Mouse (Mus musculus) layer of hippocampus, adult 18-20 months (tissue): ENCODE measurements around the gene Fam20a. TPM values are rescaled to one million over a fixed set of nuclear protein-coding genes. Genes with fewer than 3 reads are reported as not detected.
"Not testable (repeated sequence)": the region's sequence is repeated elsewhere in the genome, so short reads cannot be mapped to it uniquely, and the experiment has no call there.

Experiments used
- DNase-seq, 2 experiments: peaks; one replicate each; pipeline ENCODE4 v3.0.0; 2022; ENCODE audit warnings: low spot score in 2 of 2
- total RNA-seq, 2 experiments: library from RNA; stranded (reverse); gene quantifications; 2 replicates each; pipeline ENCODE4 v1.2.3; 2021

The Fam20a gene
- total RNA-seq, 2 experiments from 2014 or later: 14.9 to 16.4 TPM

DNA sequence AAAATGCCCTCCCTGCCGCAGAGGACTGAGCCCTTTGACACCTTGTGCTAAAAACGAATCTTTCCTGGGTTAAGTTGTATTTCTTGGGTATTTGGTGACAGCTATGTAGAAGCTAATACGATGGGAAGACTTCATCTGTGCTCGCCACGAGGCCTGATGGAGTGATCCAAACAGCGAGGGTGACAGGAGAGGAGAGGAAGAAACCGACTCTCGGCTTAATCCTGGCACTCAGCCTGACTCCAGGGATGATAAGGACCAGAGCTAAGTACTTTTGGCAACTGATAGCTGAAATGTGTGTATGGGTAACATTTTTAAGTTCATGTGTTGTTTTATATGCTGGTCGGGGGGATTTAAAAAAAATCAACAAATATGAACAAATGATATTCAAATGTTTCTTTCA is 41.1 kb downstream of the Fam20a start:
- no peak for DNase-seq

- DNase-seq: no peak
Observed at GRCm38 (mm10) chr11:109678291-109678690, 43.8 kb downstream of the Fam20a start.

- DNase-seq: no peak
Observed at GRCm38 (mm10) chr11:109676621-109677373, 45.3 kb downstream of the Fam20a start.

GRCm38 (mm10) chr11:109675771-109676170 is 46.3 kb downstream of the Fam20a start:
- DNase-seq: no peak

GRCm38 (mm10) chr11:109675208-109675607 is 46.9 kb downstream of the Fam20a start:
- DNase-seq: no peak

GRCm38 (mm10) chr11:109674542-109674941 is 47.5 kb downstream of the Fam20a start:
- no peak for DNase-seq

DNA sequence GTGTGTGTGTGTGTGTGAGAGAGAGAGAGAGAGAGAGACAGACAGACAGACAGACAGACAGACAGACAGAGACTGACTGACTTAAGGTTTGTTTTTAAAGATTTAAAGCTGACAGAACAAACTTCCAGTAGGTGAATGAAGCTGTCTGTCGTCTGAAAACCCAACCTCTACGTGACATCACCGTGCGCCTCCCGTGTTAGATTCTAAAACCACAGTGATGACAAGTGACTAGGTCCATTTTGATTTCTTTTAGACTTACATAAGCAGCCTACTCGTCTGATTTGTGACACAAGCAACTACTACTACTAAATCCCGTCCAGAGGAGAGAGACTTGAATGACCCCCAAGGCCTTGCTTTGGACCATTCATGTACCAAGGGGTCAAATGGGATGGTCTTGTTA is 48.3 kb downstream of the Fam20a start:
- no peak for DNase-seq

DNA sequence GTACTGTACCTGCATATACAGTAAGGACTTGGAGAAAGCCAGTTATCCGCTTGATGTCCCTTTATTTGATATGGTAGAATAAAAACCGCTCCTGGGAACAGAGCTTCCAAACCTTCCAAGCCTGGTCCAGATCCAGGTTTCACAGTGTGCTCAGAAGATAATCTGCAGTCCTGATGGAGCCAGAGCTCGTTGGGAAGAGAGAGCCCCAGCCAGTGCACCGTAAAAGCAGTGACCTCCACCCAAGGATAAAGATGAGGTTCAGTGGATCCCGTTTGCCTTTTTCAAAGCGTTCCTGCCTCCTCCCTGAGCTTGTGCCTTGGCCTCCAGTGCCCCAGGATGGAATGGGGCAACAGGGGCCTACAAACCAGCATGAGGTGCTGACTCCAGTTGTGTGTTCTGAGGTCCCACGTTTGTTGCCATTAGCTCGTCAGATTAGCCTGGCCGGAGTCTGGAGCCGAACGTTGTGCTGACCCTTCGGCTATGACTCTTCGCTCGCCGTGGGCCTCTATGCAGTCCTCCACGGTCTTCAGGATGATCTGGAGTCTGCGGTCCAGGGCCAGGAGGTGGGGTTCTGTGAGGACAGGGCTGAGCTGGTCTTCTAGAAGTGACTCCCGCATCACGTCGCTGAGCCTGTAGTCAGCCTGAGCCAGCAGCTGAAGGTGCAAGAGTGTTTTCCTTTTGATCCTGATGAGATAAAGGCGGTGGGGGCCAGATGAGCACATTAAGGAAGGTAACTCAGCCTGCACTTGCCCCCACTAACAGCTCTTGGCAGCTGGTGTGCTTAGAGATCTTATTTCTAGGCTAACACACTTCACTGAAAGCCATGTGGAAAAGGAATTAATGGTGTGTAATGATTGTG is 49.0 kb downstream of the Fam20a start:
- no peak for DNase-seq

- no peak for DNase-seq
Observed at GRCm38 (mm10) chr11:109672396-109672795, 49.7 kb downstream of the Fam20a start.

DNA sequence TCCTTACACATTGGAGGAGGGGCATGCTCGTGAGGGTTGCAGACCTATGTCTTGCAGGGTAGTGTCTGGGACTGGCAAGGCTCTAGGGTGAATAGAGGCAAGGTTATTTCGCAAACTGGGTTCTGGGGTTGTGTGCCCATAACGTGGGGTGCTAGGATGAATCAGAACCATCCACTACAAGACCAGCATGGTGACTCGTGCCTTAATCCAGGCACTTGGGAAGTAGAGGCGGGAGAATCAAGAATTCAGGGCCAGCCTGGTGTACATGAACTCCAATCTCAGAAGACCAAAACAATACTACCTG is 50.1 kb downstream of the Fam20a start:
- no peak for DNase-seq

DNA sequence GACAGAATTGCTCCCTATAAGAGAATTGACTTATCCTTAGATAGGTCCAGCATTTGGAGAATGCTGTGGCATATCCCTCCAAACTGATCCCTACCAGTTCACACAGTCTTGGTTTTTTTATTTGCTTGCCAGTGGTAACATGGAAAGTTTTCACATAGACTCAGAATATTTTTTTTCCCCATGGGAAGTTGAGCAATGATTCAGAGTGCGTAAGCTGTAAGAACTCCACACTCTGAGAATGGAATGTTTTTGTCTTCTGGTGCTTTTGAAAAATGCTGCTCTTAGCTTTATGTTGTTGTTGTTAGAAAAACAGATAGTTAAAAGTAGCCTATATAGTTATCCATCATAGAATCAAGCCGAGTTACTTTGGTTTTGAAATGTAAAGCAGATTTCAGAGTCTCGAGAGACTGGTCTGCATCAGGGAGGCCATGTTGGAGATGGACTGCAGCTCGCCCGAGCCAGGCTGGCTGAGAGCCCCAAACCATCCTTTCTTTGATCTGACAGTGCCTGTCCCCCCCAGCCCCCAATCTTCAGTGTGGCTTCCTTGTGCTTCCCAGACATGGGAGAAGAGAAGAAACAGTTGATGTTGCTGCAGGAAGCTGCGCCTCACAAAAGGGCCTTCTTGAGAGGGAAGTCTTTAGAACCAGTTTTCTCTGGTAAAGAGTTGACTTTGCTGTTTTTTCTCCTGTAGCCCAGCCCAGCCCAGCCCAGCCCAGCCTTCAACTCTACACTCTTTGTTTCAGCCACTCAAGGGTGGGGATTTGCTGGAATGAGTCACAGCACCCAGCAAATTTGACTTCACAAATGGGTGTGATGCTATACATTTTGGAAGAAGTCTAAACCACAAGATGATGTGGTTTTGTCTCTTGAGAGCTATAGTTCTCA is 50.7 kb downstream of the Fam20a start:
- DNase-seq: no peak

GRCm38 (mm10) chr11:109670026-109670916 is 51.8 kb downstream of the Fam20a start:
- peak in 1 of 2 experiments; percentile 61 for DNase-seq

- DNase-seq: no peak
Observed at GRCm38 (mm10) chr11:109669149-109669708, 52.9 kb downstream of the Fam20a start.

DNA sequence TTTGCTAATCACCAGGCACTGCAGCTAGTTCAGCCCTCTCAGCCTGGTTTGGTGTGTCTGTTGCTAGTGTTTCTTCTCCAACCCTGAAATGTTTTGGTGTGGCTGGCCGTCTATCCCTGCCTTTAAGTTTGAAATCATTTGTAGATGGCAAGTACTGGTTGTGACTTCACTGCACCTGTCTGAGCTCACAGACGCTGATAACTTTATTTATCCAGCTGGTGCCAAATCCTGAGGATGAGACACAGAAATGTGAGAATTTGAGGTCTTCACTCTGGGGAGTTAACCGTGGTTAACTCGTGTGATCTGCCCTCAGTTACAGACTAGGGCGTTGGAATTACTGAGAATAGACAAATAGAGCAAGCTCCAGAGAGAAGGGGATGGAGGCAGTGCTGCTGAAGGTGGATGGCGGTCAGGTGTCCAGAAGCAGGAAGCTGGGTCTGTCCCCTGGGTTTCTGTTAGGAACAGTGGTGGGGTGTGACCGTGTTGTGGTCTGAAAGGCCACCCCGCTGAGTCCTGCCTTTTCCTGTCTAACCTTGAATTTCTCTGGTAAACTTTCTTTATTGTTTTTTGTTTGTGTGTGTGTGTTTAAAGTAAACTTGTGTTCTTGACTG is 53.9 kb downstream of the Fam20a start:
- DNase-seq: no peak

DNA sequence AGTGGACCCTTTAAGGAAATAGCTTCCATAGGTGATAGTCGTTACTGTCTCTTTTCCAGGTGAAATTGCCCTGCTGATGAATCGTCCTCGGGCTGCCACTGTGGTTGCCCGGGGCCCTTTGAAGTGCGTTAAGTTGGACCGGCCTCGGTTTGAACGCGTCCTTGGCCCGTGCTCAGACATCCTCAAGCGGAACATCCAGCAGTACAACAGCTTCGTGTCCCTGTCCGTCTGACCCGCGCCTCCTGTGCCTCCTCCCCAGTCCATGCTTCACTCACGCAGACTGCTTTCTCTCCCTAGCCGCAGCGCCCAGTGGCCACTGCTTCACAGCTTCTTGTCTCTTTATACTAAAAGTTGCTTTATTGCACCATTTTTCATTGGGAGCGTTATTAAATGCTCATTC is 54.7 kb downstream of the Fam20a start:
- no peak for DNase-seq

DNA sequence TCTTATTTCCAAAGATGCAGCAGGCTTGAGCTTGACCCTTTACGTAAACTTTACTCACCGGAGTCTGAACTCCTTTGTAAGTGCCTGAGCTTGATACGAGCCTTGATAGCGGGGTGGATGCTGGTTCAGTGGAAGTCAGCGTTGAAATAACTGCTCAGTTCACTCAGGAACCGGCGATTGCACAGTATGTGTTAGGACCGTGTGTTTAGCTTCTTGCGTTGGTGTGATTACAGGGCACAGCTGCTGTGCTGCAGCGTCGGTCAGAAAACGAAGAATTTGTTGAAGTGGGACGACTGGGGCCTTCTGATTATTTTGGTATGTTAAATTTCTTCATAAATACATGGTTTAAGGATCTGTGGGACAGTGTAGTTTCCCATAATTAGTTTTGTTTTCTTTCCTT is 55.7 kb downstream of the Fam20a start:
- no peak for DNase-seq

- DNase-seq: no peak
Observed at GRCm38 (mm10) chr11:109665424-109665823, 56.7 kb downstream of the Fam20a start.

- DNase-seq: no peak
Observed at GRCm38 (mm10) chr11:109664293-109664692, 57.8 kb downstream of the Fam20a start.

DNA sequence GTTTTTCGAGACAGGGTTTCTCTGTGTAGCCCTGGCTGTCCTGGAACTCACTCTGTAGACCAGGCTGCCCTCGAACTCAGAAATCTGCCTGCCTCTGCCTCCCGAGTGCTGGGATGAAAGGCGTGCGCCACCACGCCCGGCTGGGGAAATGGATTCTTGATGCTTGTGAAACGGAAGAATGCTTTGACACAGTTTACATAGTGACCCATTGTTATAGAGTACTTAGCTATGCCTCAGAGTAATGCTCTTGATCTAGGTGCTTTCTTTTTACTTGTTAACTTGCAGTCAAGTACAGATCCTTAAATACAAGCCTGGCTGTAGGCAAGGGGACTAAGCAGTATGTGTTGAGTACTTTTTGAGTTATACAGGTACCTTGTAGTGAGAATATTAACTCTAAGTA is 61.6 kb downstream of the Fam20a start:
- not testable (repeated sequence) for DNase-seq

GRCm38 (mm10) chr11:109656232-109656631 is 65.8 kb downstream of the Fam20a start:
- DNase-seq: no peak
